Mouse (Mus musculus) liver, postnatal 0 days (tissue): ENCODE results near the gene Elp5. TPM values are rescaled to one million over a fixed set of nuclear protein-coding genes. Genes with fewer than 3 reads are reported as not detected.
A peak's percentile ranks its signal among the peaks of the same experiment; 100 is the strongest.

Experiments
- ATAC-seq: fragments of 200-750 bp; cut with Nextera tagmentation; 2 replicates; pipeline ENCODE4 v1.8.0; 2017; ENCODE audit warnings: mild to moderate bottlenecking, moderate library complexity
- DNase-seq: peaks from one replicate; pipeline ENCODE4 v3.0.0-alpha.2; 2016
- H3K27ac ChIP-seq: fragments of 300-500 bp; sonication (generic); 2 replicates; pipeline ENCODE4 v1.5.1; 2014; ENCODE audit warnings: antibody characterized with exemption, moderate library complexity, mild to moderate bottlenecking, low read depth
- H3K27me3 ChIP-seq: fragments of 300-500 bp; sonication (generic); 2 replicates; pipeline ENCODE4 v1.6.1; 2014; ENCODE audit warnings: low read length, control low read depth, mixed read lengths; ENCODE audit not compliant: insufficient read depth
- H3K36me3 ChIP-seq: fragments of 300-500 bp; sonication (generic); replicated peaks from 2 replicates; pipeline ENCODE4 v1.6.1; 2014; ENCODE audit warnings: mild to moderate bottlenecking, control low read depth, low read length, moderate library complexity, mixed read lengths; ENCODE audit not compliant: insufficient read depth
- H3K4me1 ChIP-seq: fragments of 300-500 bp; sonication (generic); 2 replicates; pipeline ENCODE4 v1.6.1; 2014; ENCODE audit warnings: antibody characterized with exemption, mild to moderate bottlenecking, control low read depth; ENCODE audit not compliant: insufficient read depth
- H3K4me2 ChIP-seq: fragments of 300-500 bp; sonication (generic); 2 replicates; pipeline ENCODE4 v1.6.1; 2014; ENCODE audit warnings: low read depth, mild to moderate bottlenecking, low read length, moderate library complexity, mixed read lengths
- H3K4me3 ChIP-seq: fragments of 300-500 bp; sonication (generic); 2 replicates; pipeline ENCODE4 v1.5.1; 2014; ENCODE audit warnings: low read depth, low read length
- H3K9ac ChIP-seq: fragments of 300-500 bp; sonication (generic); replicated peaks from 2 replicates; pipeline ENCODE4 v1.6.1; 2014; ENCODE audit warnings: mild to moderate bottlenecking, moderate library complexity
- H3K9me3 ChIP-seq: fragments of 300-500 bp; sonication (generic); 2 replicates; pipeline ENCODE4 v1.6.1; 2016; ENCODE audit warnings: mild to moderate bottlenecking, control low read depth, low read length, mixed read lengths
- CTCF ChIP-seq: sonication (generic); IDR thresholded peaks from 2 replicates; pipeline ENCODE4 v1.5.1; 2016; ENCODE audit warnings: antibody characterized with exemption, low read depth
- EP300 ChIP-seq: IDR thresholded peaks from 2 replicates; pipeline ENCODE4 v1.6.1; 2016; ENCODE audit warnings: antibody characterized with exemption, low read depth, mild to moderate bottlenecking
- WGBS: fragments of 180-500 bp; shearing (Covaris S2); extraction: QIAGEN DNeasy Blood & Tissue Kit; methylation state at CpG from one replicate; pipeline ENCODE4 v1.1.7; 2014; ENCODE audit not compliant: insufficient replicate concordance; 5-methylcytosine and 5-hydroxymethylcytosine counted together
- polyA plus RNA-seq: library from polyadenylated mRNA; unstranded; fragments of >200 nt; fragmentation: Nextera tagmentation; extraction: Ambion mirVana; gene quantifications from 2 replicates; pipeline ENCODE4 v1.2.1, GENCODE M21; 2015

Elp5 gene
- polyA plus RNA-seq, 1 experiment from 2014 or later = 40.6 TPM

DNA sequence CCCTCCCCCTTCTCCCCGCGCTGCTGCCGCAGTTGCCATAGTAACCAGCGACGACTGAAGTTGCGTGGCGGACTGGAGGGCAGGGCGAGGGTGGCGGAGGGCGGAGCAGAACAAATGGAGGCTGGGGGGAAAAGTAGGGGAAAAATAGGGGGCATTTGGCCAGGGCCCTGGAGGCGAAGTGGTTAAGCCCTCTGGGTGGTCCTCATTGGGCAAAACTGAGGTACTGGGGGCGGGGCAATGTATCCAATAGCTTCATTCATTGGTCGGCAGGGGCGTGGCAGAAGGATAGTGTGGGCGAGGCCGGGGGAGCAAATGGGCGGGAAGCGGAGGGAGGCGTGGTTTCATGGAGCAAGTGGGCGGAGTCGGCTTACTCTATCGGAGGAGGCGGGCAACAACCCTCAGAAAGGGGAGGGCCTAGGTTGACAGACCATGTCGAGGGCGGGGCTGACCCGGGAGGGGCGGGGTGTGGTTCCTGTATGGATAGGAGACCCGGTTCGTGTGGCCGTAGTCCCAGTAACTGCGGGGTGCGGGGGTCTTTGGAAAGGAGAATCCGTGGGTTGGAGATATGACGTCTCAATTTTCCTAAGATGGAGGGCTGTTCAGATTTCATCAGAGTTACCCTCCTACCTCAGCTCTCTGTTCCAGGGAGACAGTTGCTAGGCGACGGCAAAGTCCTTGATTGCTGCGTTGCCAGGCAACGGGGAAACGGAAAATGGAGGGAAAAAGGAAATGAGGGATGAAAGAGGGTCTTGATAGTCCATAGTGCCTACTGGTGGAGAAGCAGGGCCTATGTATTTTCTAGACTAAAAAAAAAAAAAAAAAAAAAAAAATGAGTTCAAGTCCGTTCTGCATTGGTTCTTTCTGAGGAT is 39.2 kb upstream of the Elp5 start:
- Histone ChIP-seq H3K9me3 (no peaks in the 10 kb centered on the region), H3K4me2 (peak overlapping the region; percentile 76), H3K9ac (no peak overlapping the region; the same call in 1 of the 2 replicates), H3K27ac (peak overlapping the region; percentile 44; the same call in 1 of the 2 replicates), H3K36me3 (no peaks in the 10 kb centered on the region), H3K27me3 (peaks cover 14% of the 10 kb centered on the region; the same call in 1 of the 2 replicates), H3K4me1 (peaks cover 16% of the 10 kb centered on the region), H3K4me3 (peak overlapping the region; percentile 62)
- WGBS = 2% methylated on average over 39 of the region's 40 CpGs
- DNase-seq (peak; percentile 98), ATAC-seq (peak; percentile 89)
- TF ChIP-seq EP300 (peak; percentile 27; the same call in 1 of the 2 replicates), CTCF (0 out of 2 replicates have a peak, but pooled peaks have one; percentile 7)

DNA sequence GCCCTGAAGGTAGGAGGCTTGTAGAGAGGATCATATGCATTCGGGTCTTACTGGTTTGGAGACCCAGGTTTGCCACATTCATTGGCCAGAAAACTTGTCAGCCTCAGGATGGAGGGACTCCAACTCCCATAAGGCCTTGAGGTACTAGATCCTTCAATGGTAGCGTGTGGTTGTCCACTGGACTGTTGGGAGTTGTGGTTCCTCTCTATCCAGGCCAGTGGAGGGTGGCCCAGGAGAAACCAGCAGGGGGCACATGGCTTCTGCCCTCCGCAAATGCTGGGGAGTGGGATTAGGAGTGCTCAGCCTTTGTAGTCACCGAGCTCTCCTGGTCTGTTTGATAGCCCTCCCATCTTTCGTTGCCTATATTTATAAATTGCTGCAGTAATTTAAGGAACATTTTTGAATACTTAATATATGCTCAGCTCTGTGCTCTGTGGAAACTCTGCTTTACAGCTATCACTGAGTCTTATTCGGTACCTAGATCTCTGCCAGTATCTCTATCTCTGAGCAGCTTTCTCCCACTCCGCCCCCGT is 38.5 kb upstream of the Elp5 start:
- H3K27ac ChIP-seq = peak overlapping the region; percentile 44; the same call in 1 of the 2 replicates
- H3K9ac ChIP-seq = no peak overlapping the region; the same call in 1 of the 2 replicates
- no peaks in the 10 kb centered on the region for H3K9me3 ChIP-seq
- H3K27me3 ChIP-seq = peaks cover 14% of the 10 kb centered on the region; the same call in 1 of the 2 replicates
- peak overlapping the region; percentile 62 for H3K4me3 ChIP-seq
- no peaks in the 10 kb centered on the region for H3K36me3 ChIP-seq
- TF ChIP-seq EP300 (no peak), CTCF (peak; percentile 75)
- 0% methylated on average over 8 of the region's 8 CpGs for WGBS
- peaks cover 16% of the 10 kb centered on the region for H3K4me1 ChIP-seq
- DNase-seq (peak; percentile 73), ATAC-seq (peak; percentile 84)
- H3K4me2 ChIP-seq = peak overlapping the region; percentile 76

DNA sequence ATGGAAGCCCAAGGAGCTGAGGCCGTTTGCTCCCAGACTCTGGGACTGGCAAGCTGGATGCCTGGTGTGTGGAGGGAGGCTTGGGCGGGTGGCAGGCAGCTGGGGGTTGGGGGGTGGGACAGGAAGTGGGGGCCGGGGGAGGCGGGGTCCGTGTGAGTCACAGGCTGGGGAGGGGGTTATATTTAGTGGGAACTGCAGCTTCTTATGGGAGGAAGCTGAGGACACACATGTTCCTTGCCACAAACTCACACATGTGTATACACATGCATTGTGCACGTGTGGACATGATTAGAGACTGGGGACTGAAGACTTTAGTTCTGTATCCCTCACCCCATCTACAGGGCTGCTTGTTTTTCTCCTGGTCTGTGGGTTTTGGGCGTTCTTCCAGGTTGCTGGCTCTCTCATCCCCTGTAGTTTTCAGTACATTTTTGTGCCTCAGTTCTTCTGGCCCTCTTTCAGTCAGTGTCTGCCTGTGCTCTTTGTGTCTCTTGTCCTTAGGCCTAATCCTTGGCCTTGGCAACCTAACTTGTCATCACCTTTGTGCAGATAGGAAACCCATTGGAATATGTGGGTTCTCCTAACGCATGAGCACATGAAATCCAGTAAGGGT is 37.8 kb upstream of the Elp5 start:
- Histone ChIP-seq H3K4me1 (peaks cover 16% of the 10 kb centered on the region), H3K4me3 (no peak overlapping the region), H3K4me2 (0 out of 2 replicates have a peak overlapping the region, but pooled peaks have one; percentile 76), H3K36me3 (no peaks in the 10 kb centered on the region), H3K27me3 (peaks cover 14% of the 10 kb centered on the region; the same call in 1 of the 2 replicates), H3K27ac (no peak overlapping the region), H3K9ac (no peak overlapping the region), H3K9me3 (no peaks in the 10 kb centered on the region)
- no peak for DNase-seq
- TF ChIP-seq CTCF (no peak), EP300 (no peak)
- ATAC-seq = no peak
- 36% methylated on average over 8 of the region's 8 CpGs for WGBS

DNA sequence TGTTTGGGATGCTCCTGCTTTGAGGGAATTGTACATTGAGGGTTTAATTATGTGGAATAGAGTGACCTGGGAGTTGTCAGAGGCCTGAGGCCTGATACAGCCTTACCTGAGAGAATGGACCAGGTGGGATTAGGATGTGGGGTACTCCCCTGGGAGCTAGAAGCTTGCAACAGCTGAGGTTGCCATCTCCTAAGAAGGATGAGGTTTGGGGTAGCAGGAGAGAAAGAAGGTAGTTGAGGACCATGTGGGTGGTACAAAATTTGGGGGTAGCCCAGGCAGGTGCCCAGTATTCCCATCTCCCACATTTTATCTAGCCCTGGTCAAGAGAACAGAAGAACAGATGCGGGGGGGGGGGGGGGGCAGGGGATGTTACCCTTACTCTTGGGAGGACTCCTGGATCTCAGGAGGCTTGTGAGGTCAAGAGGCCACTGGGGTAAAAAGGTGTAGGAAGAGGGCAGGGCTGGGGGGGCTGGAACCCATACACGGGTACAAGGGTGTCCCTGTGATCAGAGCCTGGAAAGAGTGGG is 37.2 kb upstream of the Elp5 start:
- Histone ChIP-seq H3K27me3 (peaks cover 14% of the 10 kb centered on the region; the same call in 1 of the 2 replicates), H3K27ac (no peak overlapping the region), H3K9ac (no peak overlapping the region), H3K4me1 (peaks cover 20% of the 10 kb centered on the region), H3K4me2 (no peak overlapping the region), H3K9me3 (no peaks in the 10 kb centered on the region), H3K4me3 (no peak overlapping the region), H3K36me3 (no peaks in the 10 kb centered on the region)
- 21% methylated on average over 1 of the region's 2 CpGs for WGBS
- DNase-seq (no peak), ATAC-seq (no peak)
- TF ChIP-seq CTCF = no peak
- no peak for TF ChIP-seq EP300

DNA sequence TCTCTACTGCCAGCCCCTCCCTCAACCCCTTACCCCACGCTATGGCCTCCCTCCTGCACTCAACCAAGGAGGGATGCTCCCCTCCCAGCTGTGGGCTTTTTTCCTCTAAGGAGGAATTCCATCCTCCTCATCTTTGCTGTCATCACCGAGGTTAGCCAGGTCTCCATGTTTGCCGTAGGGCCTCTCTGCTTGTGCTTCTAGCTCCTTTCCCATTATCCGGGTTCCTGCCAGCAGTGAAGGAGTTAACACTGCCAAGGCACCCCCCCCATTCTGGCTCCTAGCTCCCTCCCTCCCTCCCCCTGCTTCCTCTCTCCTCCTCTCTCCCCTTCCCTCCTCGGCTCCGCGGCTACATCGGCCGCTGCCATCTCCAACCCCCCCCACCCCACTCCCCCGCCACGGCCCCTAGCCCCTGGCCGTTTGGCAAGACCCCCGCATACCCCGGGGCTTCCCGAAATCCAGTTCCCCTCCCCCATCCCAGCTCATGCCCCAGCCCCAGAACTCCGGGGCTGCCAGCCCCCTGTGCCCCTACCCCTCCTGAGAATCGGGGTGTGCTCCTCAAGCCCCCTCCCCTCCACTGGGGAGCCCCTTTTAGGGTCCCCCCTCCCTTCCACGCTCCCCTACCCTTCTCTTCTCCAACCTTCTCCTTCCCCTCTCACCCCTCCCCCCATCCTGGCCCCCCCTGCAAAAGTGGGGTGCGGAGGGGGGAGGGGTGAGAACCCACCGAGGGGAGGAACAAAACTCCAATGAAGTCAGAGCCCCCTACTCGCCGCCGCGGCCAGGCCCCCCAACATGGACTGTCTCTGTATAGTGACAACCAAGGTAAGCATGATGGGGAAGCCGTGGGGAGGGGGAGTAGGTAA is 36.0 kb upstream of the Elp5 start:
- Histone ChIP-seq H3K4me1 (peaks cover 22% of the 10 kb centered on the region), H3K4me3 (peak overlapping the region; percentile 45), H3K36me3 (peaks cover 2% of the 10 kb centered on the region; the same call in 1 of the 2 replicates), H3K4me2 (peak overlapping the region; percentile 73), H3K27me3 (0 out of 2 replicates have a peak, but pooled peaks cover 4% of the 10 kb centered on the region), H3K9ac (peak overlapping the region; percentile 57), H3K9me3 (no peaks in the 10 kb centered on the region), H3K27ac (peak overlapping the region; percentile 39; the same call in 1 of the 2 replicates)
- TF ChIP-seq EP300 (no peak), CTCF (no peak)
- ATAC-seq = no peak
- 5% methylated on average over 25 of the region's 25 CpGs for WGBS
- no peak for DNase-seq
